Mouse (Mus musculus): ENCODE results near the gene Camkk2.

DNA sequence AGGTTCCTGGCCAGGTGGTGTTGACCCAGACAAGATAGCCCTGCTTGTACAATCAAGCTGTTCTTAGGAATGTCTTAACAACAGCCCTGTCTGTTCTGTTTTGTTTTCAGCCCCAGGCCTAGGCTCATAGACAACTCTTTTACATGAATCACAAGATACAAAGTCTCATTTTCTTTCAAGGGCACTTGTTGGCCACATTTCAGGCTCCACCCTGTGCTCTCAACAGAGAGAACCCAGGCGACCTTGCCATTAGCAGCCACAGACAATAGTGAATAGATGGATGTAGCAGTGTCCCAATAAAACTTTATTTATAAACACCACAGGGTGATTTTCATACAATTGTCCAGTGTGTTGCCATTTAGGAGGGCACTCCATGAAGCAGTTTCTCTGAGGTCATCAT, 2.9 kb upstream of the Camkk2 start:
- no peak for TF ChIP-seq CTCF (IDR thresholded peaks at IDR 0.05; ENCODE audit: low read depth, low read length)
- no peak for TF ChIP-seq EP300 (IDR thresholded peaks at IDR 0.05; ENCODE audit: insufficient read depth, low read depth, low read length)
